Mouse (Mus musculus) kidney, adult 9 months (tissue): Measurements from ENCODE around the gene Bmyc.
"Not testable (repeated sequence)": the region's sequence is repeated elsewhere in the genome, so short reads cannot be mapped to it uniquely, and the experiment has no call there.

Experiments
- DNase-seq: peaks from one replicate; pipeline ENCODE4 v3.0.0; 2022

Gene Bmyc

GRCm38 (mm10) chr2:25733199-25733930 is 26.8 kb downstream of the Bmyc start:
- DNase-seq: no peak

GRCm38 (mm10) chr2:25736709-25737108 is 30.2 kb downstream of the Bmyc start, which contains the start of gene Obp2b:
Gene Obp2b (plus strand): TSS chr2:25737009.
- DNase-seq: not testable (repeated sequence)

GRCm38 (mm10) chr2:25741671-25742070 is 35.1 kb downstream of the Bmyc start:
- DNase-seq: no peak

GRCm38 (mm10) chr2:25754201-25754600 is 47.7 kb downstream of the Bmyc start:
- DNase-seq: peak; percentile 52
